Mouse (Mus musculus) CD4-positive, CD25-positive, alpha-beta regulatory T cell, adult 4 months (primary cell): ENCODE results near the gene Lsm3. TPM values are rescaled to one million over a fixed set of nuclear protein-coding genes. Genes with fewer than 3 reads are reported as not detected.
"Not testable (repeated sequence)": the region's sequence is repeated elsewhere in the genome, so short reads cannot be mapped to it uniquely, and the experiment has no call there.

Experiments
- ATAC-seq: one replicate; pipeline ENCODE4 v1.8.0; 2017
- polyA plus RNA-seq, 2 experiments: library from polyadenylated mRNA; unstranded; fragments of 100-300 nt; shearing (Covaris generic); gene quantifications; one replicate each; pipeline ENCODE4 v1.2.1; 2017

Gene Lsm3
- polyA plus RNA-seq = 100 to 1,000 TPM; 129 to 140 TPM

- ATAC-seq = peak; percentile 88
Observed at GRCm38 (mm10) chr6:91515545-91516449, at the start of gene Lsm3, which contains the start of gene Xpc. Gene Lsm3, plus strand, starts transcription at chr6:91515928. Gene Xpc, minus strand, starts transcription at chr6:91515888.

GRCm38 (mm10) chr6:91467106-91467505 lies 48.6 kb upstream of the Lsm3 start:
- ATAC-seq = no peak

- ATAC-seq = no peak
Observed at GRCm38 (mm10) chr6:91470712-91471111, 45.0 kb upstream of the Lsm3 start.

- not testable (repeated sequence) for ATAC-seq
Observed at GRCm38 (mm10) chr6:91471427-91471826, 44.3 kb upstream of the Lsm3 start.

DNA sequence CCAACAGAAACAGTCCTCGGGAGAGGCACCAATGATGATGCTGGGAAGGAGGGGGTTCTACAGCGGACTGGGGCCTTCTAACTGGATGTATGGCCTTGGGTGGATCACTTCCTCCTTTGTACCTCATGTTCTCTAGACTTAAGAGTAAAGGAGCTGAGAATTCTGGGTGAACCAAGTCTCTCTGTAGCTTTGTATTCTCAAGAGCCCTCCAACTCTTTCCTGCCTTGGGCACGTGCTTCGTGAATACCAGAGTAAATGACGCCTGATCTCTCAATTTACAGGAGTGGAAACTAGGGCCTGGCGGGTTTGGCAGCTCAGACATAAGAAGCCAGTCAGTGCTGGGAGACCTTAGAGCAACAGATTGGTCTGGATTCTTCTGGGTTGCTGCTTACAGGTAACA lies 43.4 kb upstream of the Lsm3 start:
- no peak for ATAC-seq

- peak; percentile 95 for ATAC-seq
Observed at GRCm38 (mm10) chr6:91472868-91473804, 42.6 kb upstream of the Lsm3 start, which contains the start of the genes Chchd4 and Tmem43. Gene Chchd4, minus strand, starts transcription at chr6:91473546. Gene Tmem43, plus strand, starts transcription at chr6:91473703.

DNA sequence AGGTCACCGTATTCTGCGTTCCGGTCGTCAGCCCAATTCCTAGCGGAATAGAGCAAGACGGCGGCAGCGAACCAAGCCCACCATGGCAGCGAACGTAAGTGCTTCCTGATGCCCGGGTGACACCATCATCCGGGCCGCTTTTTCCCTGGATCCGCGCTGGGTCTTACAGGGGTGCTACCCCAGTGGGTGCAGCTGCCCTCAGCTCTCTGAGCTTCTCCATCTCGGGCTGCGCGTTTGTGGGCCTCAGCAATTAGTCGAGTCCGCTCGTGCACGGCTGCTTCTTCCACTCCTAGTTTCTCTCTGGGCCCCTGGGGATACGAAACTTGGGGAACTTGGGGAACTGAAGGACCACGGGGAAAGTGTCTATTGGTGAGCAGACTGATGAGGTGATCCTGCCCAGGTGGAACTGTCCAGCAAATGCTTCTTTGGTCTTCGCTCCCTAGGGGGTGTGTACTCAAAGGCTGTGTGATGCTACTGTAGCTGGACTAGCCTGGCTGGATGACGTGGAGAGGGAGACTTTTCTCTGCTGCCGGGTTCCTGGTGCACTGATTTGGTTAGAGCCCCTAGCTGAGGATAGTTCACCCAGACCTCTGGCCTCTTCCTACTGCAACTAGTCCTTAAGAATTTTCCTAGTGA lies 41.8 kb upstream of the Lsm3 start:
- peak; percentile 13 for ATAC-seq

GRCm38 (mm10) chr6:91474441-91475190 lies 41.1 kb upstream of the Lsm3 start:
- no peak for ATAC-seq

- no peak for ATAC-seq
Observed at GRCm38 (mm10) chr6:91476541-91476940, 39.2 kb upstream of the Lsm3 start.

DNA sequence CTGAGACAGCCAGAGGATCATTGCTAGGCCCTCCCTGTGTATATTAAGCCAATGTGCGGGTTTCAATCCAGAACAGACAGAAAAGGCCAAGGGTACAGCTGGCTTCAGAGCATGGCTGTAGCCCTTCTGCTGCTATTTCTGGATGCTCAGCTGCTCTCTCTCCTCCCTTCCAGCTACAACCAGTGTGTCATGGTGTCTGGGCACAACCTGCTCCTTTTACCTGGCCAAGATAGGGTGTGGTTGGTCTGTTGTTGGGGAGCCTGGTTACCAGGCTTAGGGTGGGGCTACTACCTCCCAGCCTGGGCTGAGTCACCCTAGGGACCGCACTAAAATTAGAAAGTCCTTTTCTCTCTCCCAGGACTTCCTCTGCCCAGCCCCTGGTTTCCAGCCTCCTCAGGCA lies 32.4 kb upstream of the Lsm3 start:
- no peak for ATAC-seq

GRCm38 (mm10) chr6:91486736-91487453 lies 28.8 kb upstream of the Lsm3 start:
- no peak for ATAC-seq

DNA sequence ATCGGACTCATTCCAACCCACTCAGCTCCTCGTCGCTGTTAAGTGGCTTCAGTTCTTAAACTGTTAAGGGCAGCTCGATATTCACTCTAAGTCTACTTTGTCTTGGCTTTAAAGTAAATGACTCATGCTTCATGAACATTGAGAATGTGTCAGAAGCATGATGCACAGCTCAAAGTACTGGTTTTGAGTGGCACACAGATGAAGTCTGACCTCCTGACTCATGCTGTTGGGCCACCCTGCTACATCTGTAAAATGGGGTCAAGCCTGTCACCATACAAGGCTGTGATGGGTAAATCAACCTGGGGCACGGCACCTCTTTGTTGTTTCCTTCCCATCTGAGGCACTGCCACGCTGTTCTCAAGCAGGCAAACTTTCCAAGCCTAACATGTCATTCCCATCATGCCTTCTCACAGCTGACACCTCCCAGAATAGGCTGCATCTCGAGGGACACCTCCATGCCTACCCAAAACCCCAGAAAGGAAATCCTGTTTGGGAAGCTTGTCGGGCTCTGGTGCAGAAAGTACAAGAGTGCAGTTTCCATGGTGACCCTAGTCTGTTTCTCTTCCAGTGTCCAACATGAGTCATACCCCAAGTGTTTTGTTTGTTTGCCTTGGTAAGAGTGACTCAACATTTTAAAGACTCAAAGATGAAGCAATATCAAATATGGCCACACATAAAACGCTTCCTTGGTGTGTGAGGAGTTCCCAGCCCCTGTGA lies 27.1 kb upstream of the Lsm3 start:
- peak; percentile 57 for ATAC-seq

DNA sequence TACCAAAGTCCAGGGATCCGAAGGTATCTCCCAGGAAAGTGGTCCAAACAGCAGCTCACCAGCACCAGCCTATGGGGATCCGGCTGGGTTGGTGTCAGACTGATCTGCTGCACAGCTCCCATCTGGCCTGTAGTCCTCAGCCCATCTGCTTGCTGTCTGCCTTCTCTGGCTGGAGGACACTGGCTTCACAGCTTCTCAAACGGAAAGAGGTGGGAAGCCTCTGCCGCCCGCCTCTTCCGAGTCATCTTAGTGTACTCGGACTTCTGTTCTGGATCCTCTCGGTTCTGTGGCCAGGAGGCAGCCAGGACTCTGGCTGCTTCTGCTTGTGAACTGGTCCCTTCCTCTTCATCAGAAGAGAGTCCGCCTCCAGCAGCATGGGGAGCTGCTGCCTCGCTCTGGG lies 25.9 kb upstream of the Lsm3 start:
- ATAC-seq = no peak

DNA sequence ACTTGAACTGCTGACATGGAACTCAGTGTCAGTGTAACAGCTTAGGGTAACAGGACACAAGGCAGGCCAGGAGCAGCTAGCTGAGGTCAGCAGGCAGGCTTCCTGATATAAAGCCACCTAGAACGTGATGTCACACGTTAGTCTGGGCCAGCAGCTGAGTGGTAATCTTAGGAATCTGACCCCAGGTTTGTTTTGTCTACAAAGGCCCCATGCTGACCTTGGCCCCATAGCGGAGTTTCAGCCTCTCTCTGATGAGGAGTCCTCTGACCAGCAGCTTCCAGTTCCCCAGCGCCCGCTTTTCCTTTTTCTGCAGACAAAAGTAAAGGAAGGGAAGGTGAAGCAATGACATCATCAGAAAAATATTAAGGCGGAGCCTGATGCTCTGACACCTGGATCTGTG lies 24.7 kb upstream of the Lsm3 start:
- no peak for ATAC-seq

GRCm38 (mm10) chr6:91493053-91493452 lies 22.7 kb upstream of the Lsm3 start:
- no peak for ATAC-seq

- ATAC-seq = no peak
Observed at GRCm38 (mm10) chr6:91494526-91494925, 21.2 kb upstream of the Lsm3 start.

DNA sequence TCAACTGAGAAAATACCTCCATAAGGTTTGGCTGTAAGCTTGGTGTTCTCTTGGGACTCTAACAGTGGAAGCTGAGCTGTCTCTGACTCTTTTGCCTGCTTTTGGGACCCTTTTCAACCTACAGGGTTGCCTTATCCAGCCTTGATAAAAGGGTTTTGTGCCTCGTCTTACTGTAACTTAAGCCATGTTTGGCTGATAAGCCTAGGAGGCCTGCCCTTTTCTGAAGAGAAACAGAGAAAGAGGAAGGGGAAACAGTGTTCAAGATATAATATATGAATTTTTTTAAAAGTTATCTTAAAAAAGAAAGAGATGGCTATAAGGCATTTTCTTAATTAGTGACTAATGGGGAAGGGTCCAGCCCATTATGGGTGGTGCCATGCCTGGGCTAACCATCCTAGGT lies 12.4 kb upstream of the Lsm3 start:
- no peak for ATAC-seq

- ATAC-seq = peak; percentile 79
Observed at GRCm38 (mm10) chr6:91506036-91506435, 9.7 kb upstream of the Lsm3 start.

DNA sequence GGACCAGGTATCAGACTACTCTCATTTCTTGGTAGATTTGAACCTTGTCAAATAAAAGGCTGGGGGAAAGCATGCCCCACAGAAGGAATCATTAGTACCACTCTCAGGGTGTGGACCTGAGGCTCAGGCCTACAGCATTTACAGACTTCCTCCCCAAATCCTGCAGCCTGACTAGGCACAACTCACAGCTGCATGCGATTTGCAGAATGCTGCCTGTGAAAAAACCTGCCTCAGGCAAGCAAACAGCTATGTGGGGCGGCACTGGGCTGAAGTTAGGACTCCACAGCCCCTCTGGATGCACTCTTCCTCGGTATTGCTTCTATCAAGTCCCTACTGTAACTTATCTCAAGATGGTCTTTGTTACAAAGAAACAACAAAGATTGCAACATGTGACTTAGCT lies 7.7 kb upstream of the Lsm3 start:
- ATAC-seq = no peak

- peak; percentile 61 for ATAC-seq
Observed at GRCm38 (mm10) chr6:91509326-91509725, 6.4 kb upstream of the Lsm3 start.
